Mouse (Mus musculus): ENCODE measurements at regions not wholly inside any gene's neighbourhood (a gene's known extent, or its start where the extent isn't known, plus 50 kb on each side); places are given as distances from the start of the nearest gene placed in this dataset.
A peak's percentile ranks its signal among the peaks of the same experiment; 100 is the strongest.

- DNase-seq (ENCODE audit: low read depth, low spot score), result no peak
- no peaks in the 10 kb centered on the region for H3K27me3 ChIP-seq (ENCODE audit: control insufficient read depth, insufficient read depth, low read length, poor library complexity, severe bottlenecking)
- H3K36me3 ChIP-seq (ENCODE audit: control insufficient read depth, insufficient read depth, low read length, poor library complexity, severe bottlenecking), result no peaks in the 10 kb centered on the region
These were observed 261.0 kb upstream of the Tle3 start for GRCm38 (mm10) chr9:61111206-61111605.

GRCm38 (mm10) chr9:61111733-61112415 is 260.3 kb upstream of the Tle3 start:
- Histone ChIP-seq H3K36me3 (ENCODE audit: control insufficient read depth, insufficient read depth, low read length, poor library complexity, severe bottlenecking) (no peaks in the 10 kb centered on the region), H3K27me3 (ENCODE audit: control insufficient read depth, insufficient read depth, low read length, poor library complexity, severe bottlenecking) (no peaks in the 10 kb centered on the region)
- DNase-seq (ENCODE audit: low read depth, low spot score), result no peak

GRCm38 (mm10) chr9:61119252-61119651 is 252.9 kb upstream of the Tle3 start:
- no peak for DNase-seq (ENCODE audit: low read depth, low spot score)
- H3K27me3 ChIP-seq (ENCODE audit: control insufficient read depth, insufficient read depth, low read length, poor library complexity, severe bottlenecking), result no peaks in the 10 kb centered on the region
- H3K36me3 ChIP-seq (ENCODE audit: control insufficient read depth, insufficient read depth, low read length, poor library complexity, severe bottlenecking), result no peaks in the 10 kb centered on the region

GRCm38 (mm10) chr9:61120531-61120930 is 251.6 kb upstream of the Tle3 start:
- no peaks in the 10 kb centered on the region for H3K36me3 ChIP-seq (ENCODE audit: control insufficient read depth, insufficient read depth, low read length, poor library complexity, severe bottlenecking)
- DNase-seq (ENCODE audit: low read depth, low spot score), result no peak
- H3K27me3 ChIP-seq (ENCODE audit: control insufficient read depth, insufficient read depth, low read length, poor library complexity, severe bottlenecking), result no peaks in the 10 kb centered on the region

- H3K36me3 ChIP-seq (ENCODE audit: control insufficient read depth, insufficient read depth, low read length, poor library complexity, severe bottlenecking), result no peaks in the 10 kb centered on the region
- DNase-seq (ENCODE audit: low read depth, low spot score), result no peak
- H3K27me3 ChIP-seq (ENCODE audit: control insufficient read depth, insufficient read depth, low read length, poor library complexity, severe bottlenecking), result no peaks in the 10 kb centered on the region
These were observed 251.2 kb upstream of the Tle3 start for GRCm38 (mm10) chr9:61120931-61121391.

GRCm38 (mm10) chr9:61123431-61123830 is 248.7 kb upstream of the Tle3 start:
- H3K27me3 ChIP-seq (ENCODE audit: control insufficient read depth, insufficient read depth, low read length, poor library complexity, severe bottlenecking), result no peaks in the 10 kb centered on the region
- peak; percentile 19 for DNase-seq (ENCODE audit: low read depth, low spot score)
- H3K36me3 ChIP-seq (ENCODE audit: control insufficient read depth, insufficient read depth, low read length, poor library complexity, severe bottlenecking), result no peaks in the 10 kb centered on the region

- Histone ChIP-seq H3K36me3 (ENCODE audit: control insufficient read depth, insufficient read depth, low read length, poor library complexity, severe bottlenecking) (no peaks in the 10 kb centered on the region), H3K27me3 (ENCODE audit: control insufficient read depth, insufficient read depth, low read length, poor library complexity, severe bottlenecking) (no peaks in the 10 kb centered on the region)
- no peak for DNase-seq (ENCODE audit: low read depth, low spot score)
These were observed 246.4 kb upstream of the Tle3 start for GRCm38 (mm10) chr9:61125769-61126168.

- Histone ChIP-seq H3K36me3 (ENCODE audit: control insufficient read depth, insufficient read depth, low read length, poor library complexity, severe bottlenecking) (no peaks in the 10 kb centered on the region), H3K27me3 (ENCODE audit: control insufficient read depth, insufficient read depth, low read length, poor library complexity, severe bottlenecking) (no peaks in the 10 kb centered on the region)
- DNase-seq (ENCODE audit: low read depth, low spot score), result no peak
These were observed 244.1 kb upstream of the Tle3 start for GRCm38 (mm10) chr9:61128077-61128476.

GRCm38 (mm10) chr9:61129186-61129585 is 243.0 kb upstream of the Tle3 start:
- no peak for DNase-seq (ENCODE audit: low read depth, low spot score)
- Histone ChIP-seq H3K36me3 (ENCODE audit: control insufficient read depth, insufficient read depth, low read length, poor library complexity, severe bottlenecking) (no peaks in the 10 kb centered on the region), H3K27me3 (ENCODE audit: control insufficient read depth, insufficient read depth, low read length, poor library complexity, severe bottlenecking) (no peaks in the 10 kb centered on the region)

- no peaks in the 10 kb centered on the region for H3K27me3 ChIP-seq (ENCODE audit: control insufficient read depth, insufficient read depth, low read length, poor library complexity, severe bottlenecking)
- no peak for DNase-seq (ENCODE audit: low read depth, low spot score)
- no peaks in the 10 kb centered on the region for H3K36me3 ChIP-seq (ENCODE audit: control insufficient read depth, insufficient read depth, low read length, poor library complexity, severe bottlenecking)
These were observed 241.3 kb upstream of the Tle3 start for GRCm38 (mm10) chr9:61130877-61131276.

GRCm38 (mm10) chr9:61135263-61135882 is 236.8 kb upstream of the Tle3 start:
- no peak for DNase-seq (ENCODE audit: low read depth, low spot score)
- no peaks in the 10 kb centered on the region for H3K27me3 ChIP-seq (ENCODE audit: control insufficient read depth, insufficient read depth, low read length, poor library complexity, severe bottlenecking)
- H3K36me3 ChIP-seq (ENCODE audit: control insufficient read depth, insufficient read depth, low read length, poor library complexity, severe bottlenecking), result no peaks in the 10 kb centered on the region

- H3K27me3 ChIP-seq (ENCODE audit: control insufficient read depth, insufficient read depth, low read length, poor library complexity, severe bottlenecking), result no peaks in the 10 kb centered on the region
- H3K36me3 ChIP-seq (ENCODE audit: control insufficient read depth, insufficient read depth, low read length, poor library complexity, severe bottlenecking), result no peaks in the 10 kb centered on the region
- no peak for DNase-seq (ENCODE audit: low read depth, low spot score)
These were observed 236.2 kb upstream of the Tle3 start for GRCm38 (mm10) chr9:61135917-61136316.

- Histone ChIP-seq H3K36me3 (ENCODE audit: control insufficient read depth, insufficient read depth, low read length, poor library complexity, severe bottlenecking) (no peaks in the 10 kb centered on the region), H3K27me3 (ENCODE audit: control insufficient read depth, insufficient read depth, low read length, poor library complexity, severe bottlenecking) (no peaks in the 10 kb centered on the region)
- no peak for DNase-seq (ENCODE audit: low read depth, low spot score)
These were observed 233.3 kb upstream of the Tle3 start for GRCm38 (mm10) chr9:61138741-61139368.

GRCm38 (mm10) chr9:61143101-61143500 is 229.1 kb upstream of the Tle3 start:
- Histone ChIP-seq H3K27me3 (ENCODE audit: control insufficient read depth, insufficient read depth, low read length, poor library complexity, severe bottlenecking) (no peaks in the 10 kb centered on the region), H3K36me3 (ENCODE audit: control insufficient read depth, insufficient read depth, low read length, poor library complexity, severe bottlenecking) (no peaks in the 10 kb centered on the region)
- DNase-seq (ENCODE audit: low read depth, low spot score), result no peak

- no peaks in the 10 kb centered on the region for H3K36me3 ChIP-seq (ENCODE audit: control insufficient read depth, insufficient read depth, low read length, poor library complexity, severe bottlenecking)
- DNase-seq (ENCODE audit: low read depth, low spot score), result no peak
- H3K27me3 ChIP-seq (ENCODE audit: control insufficient read depth, insufficient read depth, low read length, poor library complexity, severe bottlenecking), result no peaks in the 10 kb centered on the region
These were observed 227.4 kb upstream of the Tle3 start for GRCm38 (mm10) chr9:61144685-61145318.

Measured in splenic B cell, adult 2 months (primary cell).